Mouse (Mus musculus) adrenal gland, postnatal 10 days (tissue): ENCODE data around the gene Cdipt. TPM values are rescaled to one million over a fixed set of nuclear protein-coding genes. Genes with fewer than 3 reads are reported as not detected.

Source experiments
- DNase-seq: peaks from one replicate; pipeline ENCODE4 v3.0.0; 2021; ENCODE audit warnings: mixed read lengths
- long read RNA-seq, 2 experiments: library from polyadenylated mRNA; stranded (forward); transcript quantifications; one replicate each; pipeline ENCODE4 v2.0.0; 2021
- total RNA-seq, 2 experiments: library from RNA; stranded (reverse); gene quantifications; 2 replicates each; pipeline ENCODE4 v1.2.3; 2021

Gene Cdipt
- 10 to 100 TPM; 70.6 to 76.4 TPM for total RNA-seq
- long read RNA-seq, experiment 1, transcript Cdipt-201 (6 exons, 1,974 nt), result major isoform, 79 of 115 reads
- long read RNA-seq, experiment 1, partial matches to known transcripts, result 24 of 115 reads
- long read RNA-seq, experiment 1, other reads (novel, unspliced or antisense), result 6 of 115 reads
- long read RNA-seq, experiment 2, transcript Cdipt-201 (6 exons, 1,974 nt), result major isoform, 69 of 85 reads
- long read RNA-seq, experiment 2, partial matches to known transcripts, result 1 of 85 reads
- long read RNA-seq, experiment 2, other reads (novel, unspliced or antisense), result 15 of 85 reads

DNA sequence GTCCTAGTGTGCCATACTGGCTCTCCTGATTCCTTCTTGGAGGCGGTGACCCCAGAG is at the start of gene Cdipt:
Gene Cdipt (plus strand): TSS at position 22 of the 57 bp plus-strand sequence.
- DNase-seq, result no peak

GRCm38 (mm10) chr7:126926299-126926698 is 49.4 kb upstream of the Cdipt start:
- DNase-seq, result no peak

DNA sequence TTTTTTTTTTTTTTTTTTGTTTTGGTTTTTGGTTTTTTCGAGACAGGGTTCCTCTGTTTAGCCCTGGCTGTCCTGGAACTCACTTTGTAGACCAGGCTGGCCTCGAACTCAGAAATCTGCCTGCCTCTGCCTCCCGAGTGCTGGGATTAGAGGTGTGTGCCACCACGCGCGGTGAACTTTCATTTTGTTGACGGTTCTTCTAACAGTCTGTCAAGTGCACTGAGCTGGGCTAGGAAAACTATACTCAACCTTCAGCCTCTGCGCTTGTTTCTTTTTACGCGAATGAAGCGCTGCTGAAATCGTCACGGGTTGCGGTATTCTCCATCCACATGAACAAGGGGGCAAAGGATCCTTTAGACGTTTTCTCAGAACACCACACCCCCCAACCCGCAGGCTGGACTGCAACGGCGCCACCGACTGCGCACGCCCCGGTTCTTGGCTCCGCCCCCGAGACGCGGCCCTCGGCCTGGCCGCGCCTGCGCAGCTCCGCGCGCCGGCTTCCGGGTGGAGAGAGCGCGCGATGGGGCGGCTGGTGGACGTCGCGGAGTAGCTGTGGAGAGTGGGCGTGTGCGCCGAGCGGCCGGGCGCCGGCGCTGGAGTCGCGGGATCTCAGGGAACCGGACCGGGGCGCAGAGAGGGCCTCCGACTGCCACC is 47.2 kb upstream of the Cdipt start, which contains the start of gene Kctd13:
Gene Kctd13 (plus strand): TSS at position 496 of the 654 bp plus-strand sequence.
- peak; percentile 96 for DNase-seq

- peak; percentile 55 for DNase-seq
These were observed 46.7 kb upstream of the Cdipt start for GRCm38 (mm10) chr7:126929046-126929445.

GRCm38 (mm10) chr7:126932652-126933051 is 43.1 kb upstream of the Cdipt start:
- DNase-seq, result no peak

GRCm38 (mm10) chr7:126941171-126941570 is 34.5 kb upstream of the Cdipt start:
- no peak for DNase-seq

GRCm38 (mm10) chr7:126941801-126942200 is 33.9 kb upstream of the Cdipt start:
- DNase-seq, result no peak

GRCm38 (mm10) chr7:126946530-126946929 is 29.2 kb upstream of the Cdipt start:
- DNase-seq, result peak; percentile 51

GRCm38 (mm10) chr7:126948626-126949025 is 27.1 kb upstream of the Cdipt start:
- DNase-seq, result no peak

GRCm38 (mm10) chr7:126949403-126949792 is 26.3 kb upstream of the Cdipt start, which contains the start of gene Asphd1:
TSS of gene Asphd1 (minus strand) at chr7:126949582.
- no peak for DNase-seq

DNA sequence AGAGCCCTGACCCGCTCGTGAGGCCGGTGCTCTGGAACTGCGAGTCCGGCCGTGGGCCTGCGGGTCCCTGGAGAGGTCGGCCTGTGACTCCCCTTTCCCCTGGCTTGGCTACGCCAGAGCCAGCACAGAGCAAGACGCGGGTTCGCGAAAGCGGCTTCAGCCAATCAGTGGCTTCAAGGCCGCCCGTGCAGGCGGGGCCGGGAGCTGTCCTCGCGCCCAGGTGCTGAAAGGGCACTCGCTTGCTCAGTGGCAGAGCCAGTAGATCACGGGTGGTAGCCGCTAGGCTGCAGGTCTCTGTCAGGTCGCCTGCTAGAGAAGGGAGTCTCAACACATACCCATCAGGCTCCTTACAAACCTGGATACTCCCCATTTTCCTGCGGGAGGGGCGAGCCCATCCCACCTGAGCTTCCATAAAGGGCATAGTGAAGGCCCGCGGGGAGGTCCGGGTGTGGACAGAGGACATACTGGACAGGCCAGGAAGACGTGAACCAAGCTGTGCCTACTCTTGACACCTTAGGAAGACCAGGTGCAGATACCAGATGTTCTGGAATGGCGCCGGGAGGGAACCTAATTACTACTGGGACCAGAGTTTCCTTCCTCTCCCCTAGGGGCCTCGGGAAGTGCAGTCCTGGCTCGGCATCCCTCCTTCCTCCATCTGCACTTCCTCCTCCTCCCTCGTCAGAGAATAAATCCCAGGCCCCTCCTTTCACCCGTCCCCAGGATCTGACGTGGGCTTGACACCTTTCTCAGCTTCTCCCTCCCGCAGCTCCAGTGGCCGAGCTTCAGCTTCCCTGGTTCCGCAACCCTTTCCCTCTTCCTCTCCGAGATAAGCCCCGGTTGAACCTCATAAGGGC is 25.7 kb upstream of the Cdipt start, which contains the start of gene Sez6l2:
Gene Sez6l2 (plus strand): TSS at position 771 of the 854 bp plus-strand sequence.
- DNase-seq, result peak; percentile 98

DNA sequence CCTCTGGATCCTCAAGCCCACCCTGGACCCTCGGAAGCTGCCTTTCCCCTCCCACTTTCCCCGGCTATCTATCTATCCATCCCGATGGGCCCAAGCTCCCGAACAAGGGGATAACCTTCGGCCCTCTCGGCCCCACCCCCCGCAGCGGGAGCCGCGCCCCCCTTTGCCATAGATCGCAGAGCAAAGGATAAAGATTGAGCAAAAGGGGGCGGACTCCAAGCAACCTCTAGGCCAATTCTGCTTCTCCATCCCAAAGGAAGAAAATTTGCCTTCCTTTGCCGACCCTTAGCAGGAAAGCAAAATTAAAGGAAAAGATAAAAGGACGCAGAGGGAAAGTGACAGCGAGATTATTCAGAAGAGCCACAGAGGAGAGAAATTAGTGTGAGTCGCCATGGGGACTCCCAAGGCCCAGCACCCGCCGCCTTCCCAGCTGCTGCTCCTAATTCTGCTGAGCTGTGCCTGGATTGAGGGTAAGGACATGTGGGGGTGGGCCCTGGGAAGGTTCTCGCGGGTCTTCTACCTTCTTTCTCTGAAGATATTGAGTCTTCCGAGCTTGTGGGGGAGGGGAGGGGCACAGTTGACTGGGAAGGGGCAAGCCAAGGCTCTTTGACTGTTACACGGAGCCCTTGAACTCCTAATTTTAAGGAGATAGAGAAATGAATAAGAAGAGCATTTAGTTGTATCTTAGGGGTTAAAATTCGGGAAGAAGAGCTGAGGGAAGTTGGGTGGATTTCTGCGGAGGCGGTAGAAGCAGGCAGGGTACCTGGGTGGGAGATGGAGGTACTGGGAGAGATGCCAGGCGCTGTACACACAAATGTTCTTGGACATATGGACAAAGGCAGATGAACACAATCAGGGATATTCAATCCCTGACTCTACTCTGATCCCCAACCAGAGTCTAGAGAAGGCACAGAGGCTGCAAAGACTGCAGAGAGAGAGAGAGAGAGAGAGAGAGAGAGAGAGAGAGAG is 24.8 kb upstream of the Cdipt start:
- DNase-seq, result no peak

DNA sequence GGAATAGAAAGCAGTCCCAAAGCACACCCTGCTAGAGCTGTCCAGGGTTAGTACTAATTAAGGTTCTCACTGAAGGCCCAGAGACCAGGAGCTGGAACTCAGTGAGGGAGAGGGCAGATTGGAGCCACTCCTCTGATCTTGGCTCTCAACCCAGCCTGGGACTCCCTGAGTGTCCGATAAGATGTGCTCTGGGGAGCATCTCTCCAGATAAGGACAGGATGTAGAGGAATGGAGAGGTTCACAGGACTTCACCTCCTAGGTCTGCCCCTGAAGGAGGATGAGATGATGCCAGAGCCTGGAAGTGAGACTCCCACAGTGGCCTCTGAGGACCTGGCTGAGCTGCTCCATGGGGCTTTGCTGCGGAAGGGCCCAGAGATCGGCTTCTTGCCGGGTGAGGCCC is 24.0 kb upstream of the Cdipt start:
- no peak for DNase-seq

- no peak for DNase-seq
These were observed 23.1 kb upstream of the Cdipt start for GRCm38 (mm10) chr7:126952646-126953045.

DNA sequence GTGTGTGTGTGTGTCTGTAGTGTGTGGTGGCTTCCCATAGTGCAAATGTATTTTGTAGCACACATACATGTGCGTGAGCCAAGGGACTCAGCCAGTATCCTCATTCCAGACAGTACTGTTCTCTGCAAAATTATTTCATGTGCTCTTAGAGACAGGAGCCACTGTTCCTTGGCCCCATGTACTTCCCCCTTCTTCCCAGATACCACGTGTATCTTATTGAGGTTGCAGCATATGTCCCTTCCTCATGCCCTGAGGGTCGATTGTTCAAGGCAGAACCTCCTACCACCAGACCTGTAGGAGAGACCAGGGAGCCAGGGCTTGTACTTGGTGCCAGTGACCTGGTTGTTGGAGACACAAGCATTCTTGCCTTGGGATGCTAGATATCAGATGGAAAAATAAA is 20.6 kb upstream of the Cdipt start:
- no peak for DNase-seq

GRCm38 (mm10) chr7:126959780-126960179 is 15.9 kb upstream of the Cdipt start:
- no peak for DNase-seq

DNA sequence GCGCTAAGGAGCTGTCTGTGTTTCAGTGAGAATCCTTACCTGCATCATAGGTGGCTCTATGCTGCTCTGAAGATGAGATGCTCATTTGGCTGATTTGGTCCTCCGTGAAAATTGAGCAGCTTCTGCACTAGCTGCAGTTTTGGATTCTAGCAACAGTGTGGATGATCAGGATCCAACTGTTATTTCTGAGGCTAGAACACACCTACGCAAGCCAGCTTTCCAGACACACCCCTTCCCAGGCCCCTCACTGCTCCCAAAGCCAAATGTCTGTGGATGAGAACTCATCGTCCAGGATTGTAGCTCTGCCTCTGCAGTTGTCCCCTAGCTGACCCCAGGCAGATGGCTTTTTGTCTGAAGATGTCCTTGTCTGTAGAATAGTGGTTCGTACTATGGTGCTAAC is 14.6 kb upstream of the Cdipt start:
- no peak for DNase-seq

- no peak for DNase-seq
These were observed 13.7 kb upstream of the Cdipt start for GRCm38 (mm10) chr7:126961965-126962364.

GRCm38 (mm10) chr7:126963548-126964286 is 12.0 kb upstream of the Cdipt start:
- peak; percentile 68 for DNase-seq

DNA sequence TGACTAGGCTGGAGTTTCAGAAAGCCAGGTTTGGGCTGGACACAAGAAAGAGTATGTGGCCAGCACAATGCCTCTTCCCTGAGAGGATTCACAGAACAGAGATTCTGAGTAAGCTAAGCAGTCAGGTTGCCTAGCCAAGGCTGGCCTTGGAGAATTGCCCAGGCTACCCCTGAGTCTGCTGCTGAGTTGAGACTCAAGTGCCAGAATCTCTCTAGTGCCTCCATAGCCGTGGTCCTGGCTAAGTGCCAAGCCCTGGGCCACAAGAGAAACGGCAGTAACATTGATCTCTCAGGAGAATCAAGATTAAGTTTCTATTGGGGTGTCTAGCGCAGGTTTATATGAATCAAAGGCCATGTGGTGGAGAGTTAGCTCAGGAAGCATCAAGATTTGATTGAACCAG is 10.1 kb upstream of the Cdipt start:
- DNase-seq, result peak; percentile 38

- peak; percentile 51 for DNase-seq
These were observed 8.4 kb upstream of the Cdipt start for GRCm38 (mm10) chr7:126967361-126967760.
